Mouse (Mus musculus) myocyte (in vitro differentiated cells): ENCODE measurements around the gene Anapc2. TPM values are rescaled to one million over a fixed set of nuclear protein-coding genes. Genes with fewer than 3 reads are reported as not detected.

Experiments used
- H3K27me3 ChIP-seq: one replicate; pipeline ENCODE4 v1.6.1; 2011; ENCODE audit not compliant: control insufficient read depth, insufficient read depth, insufficient read length
- H3K36me3 ChIP-seq: one replicate; pipeline ENCODE4 v1.6.1; 2011; ENCODE audit not compliant: control insufficient read depth, insufficient read depth
- H3K4me2 ChIP-seq: one replicate; pipeline ENCODE4 v1.6.1; 2011; ENCODE audit warnings: low read depth, control low read depth
- H3K4me3 ChIP-seq: one replicate; pipeline ENCODE4 v1.5.1; 2011; ENCODE audit warnings: mild to moderate bottlenecking, control low read depth, moderate library complexity
- H3K79me2 ChIP-seq: one replicate; pipeline ENCODE4 v1.6.1; 2011; ENCODE audit not compliant: control insufficient read depth, insufficient read depth
- H3ac ChIP-seq: one replicate; pipeline ENCODE4 v1.6.1; 2011; ENCODE audit not compliant: control insufficient read depth, insufficient read length
- CEBPB ChIP-seq: IDR thresholded peaks from 2 replicates; pipeline ENCODE4 v1.6.1; 2011; ENCODE audit warnings: mild to moderate bottlenecking, moderate library complexity; ENCODE audit not compliant: poor library complexity, insufficient read depth, severe bottlenecking
- E2F4 ChIP-seq: IDR thresholded peaks from one replicate; pipeline ENCODE4 v1.6.1; 2011; ENCODE audit warnings: mild to moderate bottlenecking, control low read depth, moderate library complexity; ENCODE audit not compliant: insufficient read depth
- MAX ChIP-seq: IDR thresholded peaks from one replicate; pipeline ENCODE4 v1.6.1; 2011; ENCODE audit warnings: low read depth, mild to moderate bottlenecking, control low read depth
- MYOD1 ChIP-seq, 3 experiments: IDR thresholded peaks; one replicate each; pipeline ENCODE4 v1.6.1; 2011; ENCODE audit warnings: control low read depth in 2 of 3, low read depth in 2 of 3, mild to moderate bottlenecking in 2 of 3, moderate library complexity in 1 of 3; ENCODE audit not compliant: insufficient read length in 2 of 3, control insufficient read depth in 1 of 3
- MYOG ChIP-seq, 3 experiments: IDR thresholded peaks; one replicate each; pipeline ENCODE4 v1.6.1; 2011; ENCODE audit warnings: control low read depth in 2 of 3, low read depth in 2 of 3, mild to moderate bottlenecking in 2 of 3; ENCODE audit not compliant: insufficient read length in 2 of 3, control insufficient read depth in 1 of 3, insufficient read depth in 1 of 3
- POLR2A ChIP-seq: IDR thresholded peaks from one replicate; pipeline ENCODE4 v1.6.1; 2011; ENCODE audit warnings: low read depth, mild to moderate bottlenecking, control low read depth, moderate library complexity; ENCODE audit not compliant: insufficient read length
- POLR2AphosphoS2 ChIP-seq: IDR thresholded peaks from one replicate; pipeline ENCODE4 v1.6.1; 2011; ENCODE audit warnings: low read depth, control low read depth; ENCODE audit not compliant: insufficient read length
- REST ChIP-seq: IDR thresholded peaks from one replicate; pipeline ENCODE4 v1.6.1; 2011; ENCODE audit warnings: mild to moderate bottlenecking, control low read depth, moderate library complexity; ENCODE audit not compliant: insufficient read depth, insufficient read length
- SRF ChIP-seq: IDR thresholded peaks from one replicate; pipeline ENCODE4 v1.6.1; 2011; ENCODE audit warnings: low read depth; ENCODE audit not compliant: control insufficient read depth, insufficient read length
- TCF12 ChIP-seq: IDR thresholded peaks from one replicate; pipeline ENCODE4 v1.6.1; 2011; ENCODE audit warnings: mild to moderate bottlenecking, control low read depth; ENCODE audit not compliant: poor library complexity, insufficient read depth, severe bottlenecking
- TCF3 ChIP-seq: IDR thresholded peaks from one replicate; pipeline ENCODE4 v1.6.1; 2011; ENCODE audit warnings: low read depth, control low read depth; ENCODE audit not compliant: insufficient read length
- USF1 ChIP-seq: IDR thresholded peaks from one replicate; pipeline ENCODE4 v1.6.1; 2011; ENCODE audit warnings: low read depth, mild to moderate bottlenecking, control low read depth, moderate library complexity
- polyA plus RNA-seq: library from polyadenylated mRNA; unstranded; fragments of >200 nt; fragmentation: generic; extraction: Trizol; gene quantifications from one replicate; pipeline ENCODE4 v1.2.1, GENCODE M21; 2012; ENCODE audit warnings: missing spikeins

The Anapc2 gene
- polyA plus RNA-seq, 1 experiment: 97.9 TPM

GRCm38 (mm10) chr2:25228995-25229530 is 43.2 kb upstream of the Anapc2 start:
- no peak for TF ChIP-seq MYOD1 (IDR thresholded peaks at IDR 0.05; ENCODE audit: control insufficient read depth in 1 of 3, insufficient read length in 2 of 3, low read depth in 2 of 3)
- TF ChIP-seq REST: no peak
- TF ChIP-seq MAX: no peak
- TF ChIP-seq POLR2A: no peak
- no peak for TF ChIP-seq POLR2AphosphoS2
- no peaks in the 10 kb centered on the region for H3K36me3 ChIP-seq
- H3K4me2 ChIP-seq: peak overlapping the region; percentile 75
- peak overlapping the region; percentile 6 for H3K4me3 ChIP-seq
- no peak overlapping the region for H3ac ChIP-seq
- H3K27me3 ChIP-seq: peaks cover 43% of the 10 kb centered on the region
- no peaks in the 10 kb centered on the region for H3K79me2 ChIP-seq

- H3K27me3 ChIP-seq: peaks cover 48% of the 10 kb centered on the region
These were observed 42.7 kb upstream of the Anapc2 start for GRCm38 (mm10) chr2:25229582-25229981.

GRCm38 (mm10) chr2:25230581-25230980 is 41.7 kb upstream of the Anapc2 start:
- H3K27me3 ChIP-seq: peaks cover 57% of the 10 kb centered on the region
- TF ChIP-seq TCF12 (no peak), MYOD1 (IDR thresholded peaks at IDR 0.05; ENCODE audit: control insufficient read depth in 1 of 3, insufficient read length in 2 of 3, low read depth in 2 of 3) (no peak), CEBPB (no peak), MYOG (IDR thresholded peaks at IDR 0.05; ENCODE audit: control insufficient read depth in 1 of 3, insufficient read depth in 1 of 3, insufficient read length in 2 of 3, low read depth in 2 of 3) (no peak), SRF (no peak), USF1 (no peak), POLR2A (no peak), E2F4 (no peak), TCF3 (no peak), REST (no peak), POLR2AphosphoS2 (no peak), MAX (no peak)

More at GRCm38 (mm10) chr2:25229582-25229981, 42.7 kb upstream of the Anapc2 start:
- Histone ChIP-seq H3K79me2 (no peaks in the 10 kb centered on the region), H3ac (no peak overlapping the region), H3K4me3 (no peak overlapping the region), H3K36me3 (no peaks in the 10 kb centered on the region), H3K4me2 (no peak overlapping the region)
- TF ChIP-seq POLR2A (no peak), MYOD1 (IDR thresholded peaks at IDR 0.05; ENCODE audit: control insufficient read depth in 1 of 3, insufficient read length in 2 of 3, low read depth in 2 of 3) (no peak), USF1 (no peak), TCF12 (no peak), SRF (no peak), TCF3 (no peak), REST (no peak), MAX (no peak), CEBPB (no peak), MYOG (IDR thresholded peaks at IDR 0.05; ENCODE audit: control insufficient read depth in 1 of 3, insufficient read depth in 1 of 3, insufficient read length in 2 of 3, low read depth in 2 of 3) (no peak)

GRCm38 (mm10) chr2:25231038-25231437 is 41.2 kb upstream of the Anapc2 start:
- H3K4me3 ChIP-seq: no peak overlapping the region
- H3K79me2 ChIP-seq: no peaks in the 10 kb centered on the region
- H3K36me3 ChIP-seq: no peaks in the 10 kb centered on the region
- no peak for TF ChIP-seq MYOD1 (IDR thresholded peaks at IDR 0.05; ENCODE audit: control insufficient read depth in 1 of 3, insufficient read length in 2 of 3, low read depth in 2 of 3)
- TF ChIP-seq POLR2A: no peak
- no peak for TF ChIP-seq SRF
- no peak for TF ChIP-seq POLR2AphosphoS2
- H3K4me2 ChIP-seq: no peak overlapping the region
- peaks cover 61% of the 10 kb centered on the region for H3K27me3 ChIP-seq
- H3ac ChIP-seq: no peak overlapping the region

More at GRCm38 (mm10) chr2:25230581-25230980, 41.7 kb upstream of the Anapc2 start:
- Histone ChIP-seq H3ac (no peak overlapping the region), H3K79me2 (no peaks in the 10 kb centered on the region), H3K36me3 (no peaks in the 10 kb centered on the region), H3K4me2 (no peak overlapping the region), H3K4me3 (no peak overlapping the region)

- H3ac ChIP-seq: no peak overlapping the region
- H3K4me3 ChIP-seq: no peak overlapping the region
- no peaks in the 10 kb centered on the region for H3K36me3 ChIP-seq
- no peak overlapping the region for H3K4me2 ChIP-seq
- peaks cover 69% of the 10 kb centered on the region for H3K27me3 ChIP-seq
- no peaks in the 10 kb centered on the region for H3K79me2 ChIP-seq
- no peak for TF ChIP-seq USF1
- TF ChIP-seq TCF12: no peak
- no peak for TF ChIP-seq MAX
- no peak for TF ChIP-seq POLR2A
- no peak for TF ChIP-seq MYOD1 (IDR thresholded peaks at IDR 0.05; ENCODE audit: control insufficient read depth in 1 of 3, insufficient read length in 2 of 3, low read depth in 2 of 3)
- TF ChIP-seq MYOG (IDR thresholded peaks at IDR 0.05; ENCODE audit: control insufficient read depth in 1 of 3, insufficient read depth in 1 of 3, insufficient read length in 2 of 3, low read depth in 2 of 3): no peak
- no peak for TF ChIP-seq POLR2AphosphoS2
- no peak for TF ChIP-seq E2F4
- no peak for TF ChIP-seq SRF
- TF ChIP-seq CEBPB: no peak
- no peak for TF ChIP-seq REST
- no peak for TF ChIP-seq TCF3
These were observed 38.9 kb upstream of the Anapc2 start for GRCm38 (mm10) chr2:25233421-25233820.
